Mouse (Mus musculus): Measurements from ENCODE around the gene Alad.
"Not testable (repeated sequence)": the region's sequence is repeated elsewhere in the genome, so short reads cannot be mapped to it uniquely, and the experiment has no call there.

Gene Alad

GRCm38 (mm10) chr4:62486162-62486696, 33.5 kb downstream of the Alad start:
- no peak for DNase-seq (ENCODE audit: low spot score)

- DNase-seq (ENCODE audit: low spot score) = no peak
These were observed 34.1 kb downstream of the Alad start for GRCm38 (mm10) chr4:62485450-62486161.

GRCm38 (mm10) chr4:62484928-62485327, 34.8 kb downstream of the Alad start:
- no peak for DNase-seq (ENCODE audit: low spot score)

- DNase-seq (ENCODE audit: low spot score) = no peak
These were observed 38.8 kb downstream of the Alad start for GRCm38 (mm10) chr4:62480709-62481605.

- peak; percentile 68 for DNase-seq (ENCODE audit: low spot score)
These were observed 39.6 kb downstream of the Alad start, which contains the start of gene Bspry for GRCm38 (mm10) chr4:62479937-62480708. Gene Bspry (plus strand): TSS chr4:62480053.

GRCm38 (mm10) chr4:62479593-62479936, 40.2 kb downstream of the Alad start:
- DNase-seq (ENCODE audit: low spot score) = not testable (repeated sequence)

- no peak for DNase-seq (ENCODE audit: low spot score)
These were observed 42.0 kb downstream of the Alad start for GRCm38 (mm10) chr4:62477542-62478244.

GRCm38 (mm10) chr4:62475793-62476192, 43.9 kb downstream of the Alad start:
- DNase-seq (ENCODE audit: low spot score) = no peak

GRCm38 (mm10) chr4:62475131-62475530, 44.6 kb downstream of the Alad start:
- no peak for DNase-seq (ENCODE audit: low spot score)

GRCm38 (mm10) chr4:62472071-62472470, 47.6 kb downstream of the Alad start:
- DNase-seq (ENCODE audit: low spot score) = no peak

GRCm38 (mm10) chr4:62470598-62471051, 49.1 kb downstream of the Alad start, which contains the start of gene Wdr31:
Gene Wdr31 (minus strand): TSS chr4:62470896.
- peak; percentile 84 for DNase-seq (ENCODE audit: low spot score)

- no peak for DNase-seq (ENCODE audit: low spot score)
These were observed 51.6 kb downstream of the Alad start for GRCm38 (mm10) chr4:62468158-62468557.

GRCm38 (mm10) chr4:62463124-62463523, 56.6 kb downstream of the Alad start:
- no peak for DNase-seq (ENCODE audit: low spot score)

- no peak for DNase-seq (ENCODE audit: low spot score)
These were observed 59.4 kb downstream of the Alad start for GRCm38 (mm10) chr4:62460348-62460747.

All from testis, postnatal 14 days (tissue).